Comparison of ENCODE assay signal across 13 mouse cellular contexts in genomic region chr9:34748003-34748402, GRCm38 (mm10).
DNase-seq lines count a peak whose midpoint lies in the region; ATAC-seq lines count a peak whose summit lies in the region.
"Had no signal": no experiment of that assay in that cellular context is flagged by ENCODE, and none has a peak within 500 bp of the region (broad histone marks: within the 10 kb centered on the region; RNA-seq: fewer than 3 reads in every experiment).

No protein-coding gene starts in this region.

- H3K27me3 ChIP-seq in heart, embryonic 10.5 days (ENCODE audit: insufficient read depth, poor library complexity, severe bottlenecking), result no peaks in the 10 kb centered on the region
- no peaks in the 10 kb centered on the region for H3K27me3 ChIP-seq in midbrain, embryonic 14.5 days (ENCODE audit: control insufficient read depth, insufficient read depth, low read length)
- no peaks in the 10 kb centered on the region for H3K27me3 ChIP-seq in midbrain, embryonic 11.5 days (ENCODE audit: control insufficient read depth, insufficient read depth, low read length)
- H3K27me3 ChIP-seq: embryonic facial prominence, embryonic 15.5 days; heart, embryonic 12.5 days had no signal

- ATAC-seq in midbrain, embryonic 14.5 days (ENCODE audit: low FRiP score, low TSS enrichment), result no peak
- ATAC-seq in midbrain, embryonic 11.5 days (ENCODE audit: low FRiP score), result no peak

- no peak overlapping the region for H3K9ac ChIP-seq in midbrain, embryonic 14.5 days (replicated peaks; ENCODE audit: low read length)
- no peak overlapping the region for H3K9ac ChIP-seq in midbrain, embryonic 11.5 days (ENCODE audit: low read length)
- H3K9ac ChIP-seq: embryonic facial prominence, embryonic 15.5 days; heart, embryonic 12.5 days had no signal

- DNase-seq in cerebellum, postnatal 10 days, result peak; percentile 39 to 45
- no peak for DNase-seq in cerebellum, adult 11 months
- DNase-seq in heart, postnatal 10 days, result peak; percentile 17
- no peak for DNase-seq in heart, embryonic 10.5 days (ENCODE audit: low spot score)
- DNase-seq in midbrain, embryonic 14.5 days, result peak; percentile 58
- no peak for DNase-seq in midbrain, embryonic 11.5 days (ENCODE audit: low spot score, missing footprints)
- DNase-seq in adrenal gland, postnatal 25 days, result no peak
- DNase-seq in cerebellum, postnatal 25 days, result no peak
- DNase-seq: adrenal gland, adult 8-10 months; kidney, postnatal 14 days; lung, postnatal 10 days had no signal

- no peak overlapping the region for H3K4me2 ChIP-seq in midbrain, embryonic 14.5 days (ENCODE audit: low read length)
- no peak overlapping the region for H3K4me2 ChIP-seq in midbrain, embryonic 11.5 days
- H3K4me2 ChIP-seq: embryonic facial prominence, embryonic 15.5 days; heart, embryonic 12.5 days had no signal

- intact Hi-C loops in heart, postnatal 10 days (cut with DNase I), result loop anchor here (5.0 kb wide), 1 partner anchor 86 kb away; no protein-coding TSS in a partner anchor

- H3K9me3 ChIP-seq in heart, embryonic 10.5 days, result no peaks in the 10 kb centered on the region
- no peaks in the 10 kb centered on the region for H3K9me3 ChIP-seq in midbrain, embryonic 14.5 days (ENCODE audit: control insufficient read depth, low read length)
- H3K9me3 ChIP-seq in midbrain, embryonic 11.5 days (ENCODE audit: control insufficient read depth, low read length), result no peaks in the 10 kb centered on the region
- H3K9me3 ChIP-seq: embryonic facial prominence, embryonic 15.5 days; heart, embryonic 12.5 days had no signal

- no peak overlapping the region for H3K27ac ChIP-seq in heart, embryonic 10.5 days
- no peak overlapping the region for H3K27ac ChIP-seq in midbrain, embryonic 14.5 days (replicated peaks; ENCODE audit: low read depth, low read length)
- no peak overlapping the region for H3K27ac ChIP-seq in midbrain, embryonic 11.5 days (ENCODE audit: low read depth, low read length)
- H3K27ac ChIP-seq: embryonic facial prominence, embryonic 15.5 days had no signal

- H3K4me1 ChIP-seq in heart, embryonic 10.5 days, result peaks cover 8% of the 10 kb centered on the region
- H3K4me1 ChIP-seq in midbrain, embryonic 14.5 days (ENCODE audit: control insufficient read depth, insufficient read depth, low read length), result no peaks in the 10 kb centered on the region; the same call in 1 of the 2 replicates
- H3K4me1 ChIP-seq in midbrain, embryonic 11.5 days (ENCODE audit: control insufficient read depth, insufficient read depth, low read length), result no peaks in the 10 kb centered on the region; the same call in 1 of the 2 replicates

- no peaks in the 10 kb centered on the region for H3K36me3 ChIP-seq in heart, embryonic 10.5 days
- H3K36me3 ChIP-seq in midbrain, embryonic 14.5 days (ENCODE audit: control insufficient read depth, insufficient read depth, low read length), result no peaks in the 10 kb centered on the region
- H3K36me3 ChIP-seq in midbrain, embryonic 11.5 days (ENCODE audit: control insufficient read depth, insufficient read depth, low read length), result no peaks in the 10 kb centered on the region
- H3K36me3 ChIP-seq: embryonic facial prominence, embryonic 15.5 days; heart, embryonic 12.5 days had no signal

- 30% methylated on average over 2 of the region's 2 CpGs for WGBS in heart, embryonic 10.5 days
- WGBS in midbrain, embryonic 14.5 days, result 51% methylated on average over 2 of the region's 2 CpGs
- WGBS in midbrain, embryonic 11.5 days, result 58% methylated on average over 2 of the region's 2 CpGs

- H3K4me3 ChIP-seq in heart, embryonic 10.5 days, result no peak overlapping the region
- no peak overlapping the region for H3K4me3 ChIP-seq in midbrain, embryonic 14.5 days (replicated peaks; ENCODE audit: low read depth, low read length)
- H3K4me3 ChIP-seq in midbrain, embryonic 11.5 days (ENCODE audit: low read depth, low read length), result no peak overlapping the region
- H3K4me3 ChIP-seq: embryonic facial prominence, embryonic 15.5 days; heart, embryonic 12.5 days had no signal

Comparison
In these comparisons a context has a peak if more than half of its experiments do, and no peak if none do; other contexts are left out.
1. DNase-seq: peak in cerebellum, postnatal 10 days (2 of 2), heart, postnatal 10 days (2 of 2) and midbrain, embryonic 14.5 days (single experiment); none in cerebellum, adult 11 months (single experiment), heart, embryonic 10.5 days (single experiment), midbrain, embryonic 11.5 days (single experiment), adrenal gland, postnatal 25 days (single experiment) and cerebellum, postnatal 25 days (0 of 2).